Mouse (Mus musculus): ENCODE data around the gene Cd37.

Gene Cd37

GRCm38 (mm10) chr7:45202654-45203053, 36.3 kb downstream of the Cd37 start:
- no peak for DNase-seq (ENCODE audit: low spot score)

GRCm38 (mm10) chr7:45198961-45199360, 40.0 kb downstream of the Cd37 start:
- DNase-seq (ENCODE audit: low spot score): no peak

GRCm38 (mm10) chr7:45198435-45198834, 40.5 kb downstream of the Cd37 start:
- DNase-seq (ENCODE audit: low spot score): peak; percentile 57

GRCm38 (mm10) chr7:45196994-45197393, 41.9 kb downstream of the Cd37 start:
- no peak for DNase-seq (ENCODE audit: low spot score)

GRCm38 (mm10) chr7:45196176-45196535, 42.8 kb downstream of the Cd37 start:
- DNase-seq (ENCODE audit: low spot score): no peak

- no peak for DNase-seq (ENCODE audit: low spot score)
Measured at GRCm38 (mm10) chr7:45195341-45196175, 43.4 kb downstream of the Cd37 start.

- no peak for DNase-seq (ENCODE audit: low spot score)
Measured at GRCm38 (mm10) chr7:45193871-45194785, 44.8 kb downstream of the Cd37 start.

- no peak for DNase-seq (ENCODE audit: low spot score)
Measured at GRCm38 (mm10) chr7:45193406-45193805, 45.5 kb downstream of the Cd37 start.

- DNase-seq (ENCODE audit: low spot score): no peak
Measured at GRCm38 (mm10) chr7:45192585-45193310, 46.2 kb downstream of the Cd37 start.

- no peak for DNase-seq (ENCODE audit: low spot score)
Measured at GRCm38 (mm10) chr7:45191803-45192363, 47.0 kb downstream of the Cd37 start.

GRCm38 (mm10) chr7:45191161-45191560, 47.8 kb downstream of the Cd37 start:
- no peak for DNase-seq (ENCODE audit: low spot score)

- no peak for DNase-seq (ENCODE audit: low spot score)
Measured at GRCm38 (mm10) chr7:45190186-45190585, 48.7 kb downstream of the Cd37 start.

GRCm38 (mm10) chr7:45189600-45189999, 49.3 kb downstream of the Cd37 start:
- DNase-seq (ENCODE audit: low spot score): no peak

GRCm38 (mm10) chr7:45185921-45186320, 53.0 kb downstream of the Cd37 start:
- DNase-seq (ENCODE audit: low spot score): no peak

- no peak for DNase-seq (ENCODE audit: low spot score)
Measured at GRCm38 (mm10) chr7:45183672-45184071, 55.2 kb downstream of the Cd37 start.
